Mouse (Mus musculus): ENCODE measurements around the gene Asb16. TPM values are rescaled to one million over a fixed set of nuclear protein-coding genes. Genes with fewer than 3 reads are reported as not detected.

Asb16 gene
- polyA plus RNA-seq, 1 experiment from 2014 or later, result not detected

DNA sequence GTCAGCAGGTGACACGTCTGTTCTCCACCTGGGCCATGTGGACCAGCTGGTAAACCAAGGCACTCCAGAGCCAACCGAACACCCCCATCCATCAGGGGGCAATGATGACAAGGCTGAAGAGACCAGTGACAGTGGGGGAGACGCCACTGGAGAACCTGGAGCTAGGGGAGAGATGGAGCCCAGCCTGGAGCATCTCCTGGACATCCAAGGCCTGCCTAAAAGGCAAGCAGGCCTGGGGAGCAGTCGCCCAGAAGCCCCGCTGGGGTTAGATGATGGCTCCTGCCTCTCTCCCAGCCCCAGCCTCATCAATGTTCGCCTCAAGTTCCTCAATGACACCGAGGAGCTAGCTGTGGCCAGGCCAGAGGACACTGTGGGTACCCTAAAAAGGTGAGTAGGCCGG lies 18.9 kb downstream of the Asb16 start:
- Histone ChIP-seq H3K4me1 (ENCODE audit: control insufficient read depth, insufficient read depth, low read length) (peaks cover 8% of the 10 kb centered on the region), H3K36me3 (ENCODE audit: control insufficient read depth, insufficient read depth, low read length) (peaks cover 54% of the 10 kb centered on the region), H3K4me2 (ENCODE audit: low read length) (no peak overlapping the region), H3K9ac (ENCODE audit: low read length) (no peak overlapping the region), H3K27ac (ENCODE audit: low read depth, low read length) (no peak overlapping the region), H3K9me3 (replicated peaks; ENCODE audit: control insufficient read depth, low read length) (no peaks in the 10 kb centered on the region), H3K4me3 (ENCODE audit: low read depth, low read length) (no peak overlapping the region), H3K27me3 (replicated peaks; ENCODE audit: control insufficient read depth, insufficient read depth, low read length) (no peaks in the 10 kb centered on the region)
- ATAC-seq (no peak), DNase-seq (ENCODE audit: low spot score) (no peak)
- WGBS, result 91% methylated on average over 8 of the region's 8 CpGs

DNA sequence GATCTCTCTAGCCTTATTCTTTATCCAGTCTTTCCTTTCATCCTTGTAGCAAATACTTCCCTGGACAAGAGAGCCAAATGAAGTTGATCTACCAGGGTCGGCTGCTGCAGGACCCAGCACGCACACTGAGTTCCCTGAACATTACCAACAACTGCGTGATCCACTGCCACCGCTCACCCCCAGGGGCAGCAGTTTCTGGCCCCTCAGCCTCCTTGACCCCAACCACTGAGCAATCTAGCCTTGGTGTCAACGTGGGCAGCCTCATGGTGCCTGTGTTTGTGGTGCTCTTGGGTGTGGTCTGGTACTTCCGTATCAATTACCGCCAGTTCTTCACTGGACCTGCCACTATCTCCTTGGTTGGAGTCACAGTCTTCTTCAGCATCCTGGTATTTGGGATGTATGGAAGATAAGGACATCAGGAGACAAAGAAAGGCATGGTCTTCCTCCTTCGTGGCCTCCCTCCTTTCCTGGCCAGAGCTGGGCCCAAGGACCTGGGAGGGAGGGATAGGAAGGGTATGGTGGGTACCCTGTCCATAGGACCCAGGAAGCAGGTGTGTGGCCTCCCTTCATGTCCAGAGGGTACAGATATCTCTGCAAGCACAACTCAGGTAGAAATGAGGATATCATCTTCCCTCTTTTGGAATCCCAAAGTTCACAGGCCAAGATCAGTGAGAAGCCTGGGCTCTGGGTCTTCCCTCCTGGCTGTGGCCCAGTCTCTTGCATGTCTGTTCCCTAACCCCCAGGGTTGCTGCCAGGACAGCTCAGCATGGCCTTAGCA lies 19.7 kb downstream of the Asb16 start:
- H3K27me3 ChIP-seq (replicated peaks; ENCODE audit: control insufficient read depth, insufficient read depth, low read length), result no peaks in the 10 kb centered on the region
- H3K36me3 ChIP-seq (ENCODE audit: control insufficient read depth, insufficient read depth, low read length), result peaks cover 61% of the 10 kb centered on the region
- H3K9ac ChIP-seq (ENCODE audit: low read length), result no peak overlapping the region
- H3K4me1 ChIP-seq (ENCODE audit: control insufficient read depth, insufficient read depth, low read length), result peaks cover 8% of the 10 kb centered on the region
- H3K4me2 ChIP-seq (ENCODE audit: low read length), result no peak overlapping the region
- no peak overlapping the region for H3K4me3 ChIP-seq (ENCODE audit: low read depth, low read length)
- H3K27ac ChIP-seq (ENCODE audit: low read depth, low read length), result no peak overlapping the region
- 85% methylated on average over 8 of the region's 8 CpGs for WGBS
- ATAC-seq (no peak), DNase-seq (ENCODE audit: low spot score) (no peak)
- H3K9me3 ChIP-seq (replicated peaks; ENCODE audit: control insufficient read depth, low read length), result no peaks in the 10 kb centered on the region

DNA sequence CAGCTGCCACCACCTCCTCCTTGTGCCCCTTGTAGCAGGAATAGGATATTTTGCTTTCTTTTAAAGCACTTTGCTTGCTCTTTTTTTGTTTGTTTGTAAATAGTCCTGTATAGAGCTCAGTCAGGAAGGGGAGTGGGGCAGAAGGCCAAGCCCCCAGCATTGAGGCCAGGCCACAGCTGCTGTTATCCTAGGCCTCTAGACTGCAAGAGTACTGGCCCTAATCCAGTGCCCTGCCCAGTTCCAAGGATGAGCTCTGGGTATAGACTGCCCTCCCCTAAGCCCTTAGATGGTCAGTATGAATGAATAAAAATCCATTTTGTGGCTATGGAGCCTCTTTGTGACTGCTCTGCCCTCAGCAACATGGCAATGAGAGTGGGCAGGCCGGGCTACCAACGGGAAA lies 20.4 kb downstream of the Asb16 start:
- H3K9ac ChIP-seq (ENCODE audit: low read length), result no peak overlapping the region
- WGBS, result 78% methylated on average over 2 of the region's 2 CpGs
- ATAC-seq (no peak), DNase-seq (ENCODE audit: low spot score) (no peak)
- H3K4me3 ChIP-seq (ENCODE audit: low read depth, low read length), result no peak overlapping the region
- no peaks in the 10 kb centered on the region for H3K27me3 ChIP-seq (replicated peaks; ENCODE audit: control insufficient read depth, insufficient read depth, low read length)
- H3K27ac ChIP-seq (ENCODE audit: low read depth, low read length), result no peak overlapping the region
- H3K36me3 ChIP-seq (ENCODE audit: control insufficient read depth, insufficient read depth, low read length), result peaks cover 67% of the 10 kb centered on the region
- H3K9me3 ChIP-seq (replicated peaks; ENCODE audit: control insufficient read depth, low read length), result no peaks in the 10 kb centered on the region
- peaks cover 8% of the 10 kb centered on the region for H3K4me1 ChIP-seq (ENCODE audit: control insufficient read depth, insufficient read depth, low read length)
- H3K4me2 ChIP-seq (ENCODE audit: low read length), result no peak overlapping the region

DNA sequence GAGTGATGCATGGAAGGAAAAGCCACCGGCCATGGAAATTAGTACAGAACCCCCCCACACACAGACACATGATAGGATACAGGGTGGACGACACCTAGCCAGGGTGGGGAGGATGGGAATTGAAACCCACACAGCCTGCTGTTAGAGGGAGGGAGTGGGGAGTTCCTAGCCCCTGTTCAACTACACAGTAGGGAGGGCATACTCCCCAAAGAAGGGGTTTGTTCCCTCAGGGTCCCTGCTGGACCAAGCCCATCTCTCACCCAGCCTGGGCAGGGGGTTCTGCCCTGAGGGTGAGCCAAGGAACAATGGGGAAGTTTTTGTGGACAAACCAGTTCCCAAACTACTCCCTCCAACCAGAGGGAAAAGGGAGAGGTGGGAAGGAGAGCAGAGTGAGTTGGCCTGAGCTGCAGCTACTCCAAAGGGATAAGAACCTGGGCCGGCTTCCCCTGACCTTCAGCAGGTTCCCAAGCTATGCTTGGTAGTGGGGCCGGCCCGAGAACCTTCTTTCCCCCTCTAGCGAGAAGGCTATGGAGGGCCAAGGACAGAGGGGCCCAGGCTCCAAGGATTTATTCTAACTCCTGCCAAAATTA lies 21.1 kb downstream of the Asb16 start:
- H3K36me3 ChIP-seq (ENCODE audit: control insufficient read depth, insufficient read depth, low read length), result peaks cover 69% of the 10 kb centered on the region
- H3K9ac ChIP-seq (ENCODE audit: low read length), result no peak overlapping the region
- H3K27ac ChIP-seq (ENCODE audit: low read depth, low read length), result no peak overlapping the region

DNA sequence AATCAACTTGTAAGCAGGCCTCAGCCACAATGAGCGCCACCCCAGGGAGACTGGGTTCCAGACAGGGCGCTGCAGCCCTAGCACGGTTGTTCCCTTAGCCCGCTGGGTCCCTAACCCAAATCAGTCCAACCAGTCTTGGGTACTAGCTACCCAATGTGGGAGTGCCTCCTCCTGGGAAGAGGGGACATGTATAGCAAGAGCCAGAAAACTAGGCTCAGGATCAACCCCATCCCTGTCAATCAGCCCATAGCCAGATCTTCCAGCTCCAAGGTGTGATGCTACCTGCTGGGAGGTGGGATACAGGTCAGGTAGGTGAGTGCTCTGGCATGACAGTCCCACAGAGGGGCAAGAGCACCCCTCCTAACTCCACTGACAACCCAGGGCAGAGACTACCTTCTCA lies 21.6 kb downstream of the Asb16 start:
- DNase-seq (ENCODE audit: low spot score) (no peak), ATAC-seq (no peak)
- peaks cover 14% of the 10 kb centered on the region for H3K4me1 ChIP-seq (ENCODE audit: control insufficient read depth, insufficient read depth, low read length)
- no peak overlapping the region for H3K4me3 ChIP-seq (ENCODE audit: low read depth, low read length)
- no peak overlapping the region for H3K27ac ChIP-seq (ENCODE audit: low read depth, low read length)
- peaks cover 69% of the 10 kb centered on the region for H3K36me3 ChIP-seq (ENCODE audit: control insufficient read depth, insufficient read depth, low read length)
- H3K27me3 ChIP-seq (replicated peaks; ENCODE audit: control insufficient read depth, insufficient read depth, low read length), result no peaks in the 10 kb centered on the region
- 70% methylated on average over 4 of the region's 4 CpGs for WGBS
- H3K9ac ChIP-seq (ENCODE audit: low read length), result no peak overlapping the region
- H3K9me3 ChIP-seq (replicated peaks; ENCODE audit: control insufficient read depth, low read length), result no peaks in the 10 kb centered on the region
- no peak overlapping the region for H3K4me2 ChIP-seq (ENCODE audit: low read length)

More for the DNA sequence above, 21.1 kb downstream of the Asb16 start:
- DNase-seq (ENCODE audit: low spot score) (no peak), ATAC-seq (no peak)
- Histone ChIP-seq H3K4me2 (ENCODE audit: low read length) (no peak overlapping the region), H3K4me3 (ENCODE audit: low read depth, low read length) (no peak overlapping the region), H3K4me1 (ENCODE audit: control insufficient read depth, insufficient read depth, low read length) (peaks cover 8% of the 10 kb centered on the region), H3K9me3 (replicated peaks; ENCODE audit: control insufficient read depth, low read length) (no peaks in the 10 kb centered on the region), H3K27me3 (replicated peaks; ENCODE audit: control insufficient read depth, insufficient read depth, low read length) (no peaks in the 10 kb centered on the region)
- 69% methylated on average over 6 of the region's 6 CpGs for WGBS

DNA sequence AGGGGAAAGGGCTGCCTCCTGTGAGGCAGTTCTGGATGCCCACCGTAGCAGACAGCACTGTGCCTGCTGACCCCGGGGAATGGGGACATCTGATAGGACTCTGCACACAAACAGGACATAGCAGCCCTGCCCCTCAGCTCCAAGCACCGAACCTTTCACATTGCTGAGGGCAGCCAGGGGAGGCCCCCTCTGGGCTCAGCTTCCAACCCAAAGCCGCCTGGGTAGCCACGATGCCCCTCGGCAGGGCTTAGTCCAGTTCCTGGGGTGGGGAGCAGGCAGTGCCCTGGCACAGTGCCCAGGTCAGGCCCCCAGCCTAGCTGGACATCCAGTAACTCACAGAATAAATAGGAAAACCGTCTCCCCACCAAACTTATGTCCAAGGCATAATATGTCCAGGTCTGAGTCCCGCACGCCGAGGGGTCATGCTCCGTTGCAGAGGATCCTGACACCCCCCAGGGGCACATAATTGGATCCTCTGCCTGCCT lies 22.6 kb downstream of the Asb16 start:
- DNase-seq (ENCODE audit: low spot score) (no peak), ATAC-seq (no peak)
- Histone ChIP-seq H3K27ac (ENCODE audit: low read depth, low read length) (no peak overlapping the region), H3K9ac (ENCODE audit: low read length) (no peak overlapping the region), H3K4me1 (ENCODE audit: control insufficient read depth, insufficient read depth, low read length) (peaks cover 10% of the 10 kb centered on the region), H3K4me3 (ENCODE audit: low read depth, low read length) (no peak overlapping the region), H3K4me2 (ENCODE audit: low read length) (no peak overlapping the region), H3K27me3 (replicated peaks; ENCODE audit: control insufficient read depth, insufficient read depth, low read length) (no peaks in the 10 kb centered on the region), H3K9me3 (replicated peaks; ENCODE audit: control insufficient read depth, low read length) (no peaks in the 10 kb centered on the region), H3K36me3 (ENCODE audit: control insufficient read depth, insufficient read depth, low read length) (peaks cover 69% of the 10 kb centered on the region)
- 92% methylated on average over 11 of the region's 11 CpGs for WGBS

DNA sequence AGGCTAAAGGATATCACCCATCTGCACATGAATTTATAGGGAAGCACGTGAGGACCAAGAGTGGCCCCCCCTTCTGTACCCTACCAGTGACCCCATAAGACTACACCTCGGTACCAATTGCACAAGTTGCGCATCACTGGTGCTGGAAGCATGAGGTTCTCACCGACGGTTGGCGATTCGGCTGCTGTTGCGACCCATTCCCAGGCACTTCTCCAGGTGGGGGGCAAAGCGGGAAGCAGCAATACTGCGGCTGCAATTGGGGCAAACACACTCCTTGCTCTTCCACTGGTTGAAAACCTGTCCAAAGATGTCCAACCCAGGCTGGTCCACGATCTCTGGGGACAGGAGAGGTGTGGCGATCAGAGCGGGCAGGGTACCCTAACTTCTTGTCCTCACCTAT lies 25.4 kb downstream of the Asb16 start:
- H3K4me1 ChIP-seq (ENCODE audit: control insufficient read depth, insufficient read depth, low read length), result peaks cover 8% of the 10 kb centered on the region
- no peak overlapping the region for H3K27ac ChIP-seq (ENCODE audit: low read depth, low read length)
- no peak for ATAC-seq
- peaks cover 49% of the 10 kb centered on the region for H3K36me3 ChIP-seq (ENCODE audit: control insufficient read depth, insufficient read depth, low read length)
- no peak overlapping the region; the same call in 1 of the 2 replicates for H3K9ac ChIP-seq (ENCODE audit: low read length)
- H3K27me3 ChIP-seq (replicated peaks; ENCODE audit: control insufficient read depth, insufficient read depth, low read length), result no peaks in the 10 kb centered on the region
- H3K4me3 ChIP-seq (ENCODE audit: low read depth, low read length), result no peak overlapping the region
- H3K4me2 ChIP-seq (ENCODE audit: low read length), result no peak overlapping the region; the same call in 1 of the 2 replicates
- WGBS, result 93% methylated on average over 13 of the region's 13 CpGs
- DNase-seq (ENCODE audit: low spot score), result no peak
- no peaks in the 10 kb centered on the region for H3K9me3 ChIP-seq (replicated peaks; ENCODE audit: control insufficient read depth, low read length)

DNA sequence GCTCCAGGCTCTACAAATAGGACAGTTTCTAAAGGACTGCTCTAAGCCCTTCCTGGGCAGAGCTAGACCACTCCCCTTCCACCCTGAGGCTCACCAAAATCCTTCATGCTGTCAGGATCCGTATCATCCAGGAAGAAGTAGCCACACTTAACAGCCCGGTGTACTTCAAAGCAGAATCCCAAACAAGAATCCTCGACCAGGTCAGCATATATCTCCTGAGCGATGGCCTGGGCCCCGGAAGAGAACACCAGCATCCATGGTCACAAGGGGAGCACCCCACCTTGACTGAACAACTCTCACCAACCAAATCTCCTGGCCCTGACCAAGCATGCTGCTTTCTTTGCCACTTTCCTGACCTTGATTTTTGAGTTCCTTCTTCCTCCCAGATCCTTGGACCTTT lies 25.9 kb downstream of the Asb16 start:
- Histone ChIP-seq H3K4me1 (ENCODE audit: control insufficient read depth, insufficient read depth, low read length) (peaks cover 8% of the 10 kb centered on the region), H3K27me3 (replicated peaks; ENCODE audit: control insufficient read depth, insufficient read depth, low read length) (no peaks in the 10 kb centered on the region), H3K9me3 (replicated peaks; ENCODE audit: control insufficient read depth, low read length) (no peaks in the 10 kb centered on the region), H3K4me2 (ENCODE audit: low read length) (peak overlapping the region; percentile 94), H3K4me3 (ENCODE audit: low read depth, low read length) (0 out of 2 replicates have a peak overlapping the region, but pooled peaks have one; percentile 89), H3K27ac (ENCODE audit: low read depth, low read length) (0 out of 2 replicates have a peak overlapping the region, but pooled peaks have one; percentile 99), H3K36me3 (ENCODE audit: control insufficient read depth, insufficient read depth, low read length) (peaks cover 45% of the 10 kb centered on the region), H3K9ac (ENCODE audit: low read length) (peak overlapping the region; percentile 96)
- 81% methylated on average over 5 of the region's 5 CpGs for WGBS
- no peak for ATAC-seq
- DNase-seq (ENCODE audit: low spot score), result no peak

All from forebrain, embryonic 14.5 days (tissue).